Mouse (Mus musculus) gastrocnemius, postnatal 10 days (tissue): ENCODE data around the gene Dcun1d5. TPM values are rescaled to one million over a fixed set of nuclear protein-coding genes. Genes with fewer than 3 reads are reported as not detected.
"Not testable (repeated sequence)": the region's sequence is repeated elsewhere in the genome, so short reads cannot be mapped to it uniquely, and the experiment has no call there.

ENCODE experiments used
- DNase-seq: peaks from one replicate; pipeline ENCODE4 v3.0.0; 2021; ENCODE audit warnings: mixed read lengths
- long read RNA-seq, 2 experiments: library from polyadenylated mRNA; stranded (forward); transcript quantifications; one replicate each; pipeline ENCODE4 v2.0.0; 2021
- total RNA-seq, 2 experiments: library from RNA; stranded (reverse); gene quantifications; 2 replicates each; pipeline ENCODE4 v1.2.3; 2021

Dcun1d5 gene
- total RNA-seq = 10 to 100 TPM; 65.4 to 69.4 TPM
- long read RNA-seq, experiment 1, transcript Dcun1d5-201 (7 exons, 1,122 nt) = minor isoform, 7 of 114 reads
- long read RNA-seq, experiment 1, transcript Dcun1d5-202 (8 exons, 2,421 nt) = major isoform, 68 of 114 reads
- long read RNA-seq, experiment 1, partial matches to known transcripts = 35 of 114 reads
- long read RNA-seq, experiment 1, other reads (novel, unspliced or antisense) = 4 of 114 reads
- long read RNA-seq, experiment 2, transcript Dcun1d5-201 (7 exons, 1,122 nt) = minor isoform, 7 of 128 reads
- long read RNA-seq, experiment 2, transcript Dcun1d5-202 (8 exons, 2,421 nt) = major isoform, 87 of 128 reads
- long read RNA-seq, experiment 2, partial matches to known transcripts = 26 of 128 reads
- long read RNA-seq, experiment 2, other reads (novel, unspliced or antisense) = 8 of 128 reads

DNA sequence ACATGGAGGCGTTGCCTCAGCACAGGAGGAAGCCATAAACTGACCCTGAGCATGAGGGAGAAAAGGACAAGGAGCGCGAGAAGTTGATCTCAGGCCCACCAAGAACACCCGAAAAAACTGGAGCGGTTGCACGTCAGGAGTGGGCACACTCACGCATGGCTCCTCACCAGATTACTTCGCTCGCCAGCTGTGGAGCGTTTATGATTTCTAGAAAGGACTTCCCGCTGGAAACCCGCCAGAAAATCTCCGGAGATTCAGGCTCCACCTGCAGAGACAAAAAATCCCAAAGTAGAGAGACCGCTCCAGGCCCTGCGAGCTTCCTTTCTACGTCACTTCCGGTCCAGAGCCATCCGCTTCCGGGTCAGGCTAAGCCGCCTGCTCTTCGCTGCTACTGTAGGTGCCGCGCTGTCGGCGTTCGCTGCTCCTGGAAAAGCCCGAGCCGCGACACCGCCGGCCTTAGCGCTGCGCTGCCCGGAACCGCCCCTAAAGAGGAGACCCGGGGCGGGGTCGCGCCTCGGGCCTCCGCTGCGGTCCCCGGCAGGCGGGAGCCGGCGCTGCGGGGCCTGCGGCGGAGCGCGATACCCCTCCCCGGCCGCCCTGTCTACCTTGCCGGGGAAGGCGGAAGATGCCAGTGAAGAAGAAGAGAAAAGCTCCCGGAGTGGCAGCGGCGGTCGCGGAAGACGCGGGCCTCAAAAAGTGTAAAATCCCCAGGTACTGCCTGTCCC is at the start of gene Dcun1d5, which contains the start of gene Dync2h1:
Dcun1d5 (plus strand) TSS at position 349 of the 725 bp plus-strand sequence.
Dync2h1 (minus strand) TSS at position 275 of the 725 bp plus-strand sequence.
- peak; percentile 94 for DNase-seq

DNA sequence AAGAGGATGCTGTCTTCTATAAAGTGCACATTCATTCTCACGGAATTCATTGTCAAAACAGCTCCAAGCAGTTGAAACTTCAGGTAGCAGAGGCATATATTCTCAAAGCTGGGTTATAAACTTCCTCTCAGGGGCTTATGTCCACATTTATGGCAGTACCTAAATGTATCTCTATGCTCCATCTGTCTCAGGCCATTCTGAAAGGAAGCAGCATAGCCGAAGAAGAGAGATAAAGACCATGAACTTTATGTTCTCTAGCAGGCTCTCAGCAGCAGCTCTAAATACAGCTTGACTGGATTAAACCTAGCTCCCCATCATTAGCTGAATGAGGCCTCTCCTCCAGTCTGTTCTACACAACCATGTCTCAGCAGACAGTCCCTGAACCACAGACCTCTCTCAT is 29.9 kb upstream of the Dcun1d5 start:
- no peak for DNase-seq

GRCm38 (mm10) chr9:7158605-7159004 is 25.7 kb upstream of the Dcun1d5 start:
- no peak for DNase-seq

- DNase-seq = no peak
These were observed 24.6 kb upstream of the Dcun1d5 start for GRCm38 (mm10) chr9:7159718-7160117.

DNA sequence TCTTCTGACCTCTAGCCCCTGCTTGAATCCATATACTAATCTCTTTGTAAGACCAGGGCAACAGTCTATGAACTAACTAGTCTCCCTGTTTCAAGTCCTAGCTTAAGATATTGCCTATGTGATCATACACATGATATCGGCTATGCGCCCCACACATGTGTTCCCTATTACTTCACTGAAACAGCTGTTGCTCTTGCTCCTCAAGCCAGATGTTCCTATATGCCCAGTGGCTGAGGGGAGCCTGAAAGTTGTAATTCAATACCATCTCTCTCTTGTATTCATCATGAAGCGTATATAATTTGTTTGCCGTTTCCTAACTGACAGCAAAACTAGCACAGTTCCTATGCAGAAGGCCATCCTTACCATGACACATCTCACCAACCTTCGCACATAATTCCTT is 23.6 kb upstream of the Dcun1d5 start:
- no peak for DNase-seq

GRCm38 (mm10) chr9:7167339-7167998 is 16.9 kb upstream of the Dcun1d5 start:
- no peak for DNase-seq

GRCm38 (mm10) chr9:7173756-7174155 is 10.6 kb upstream of the Dcun1d5 start:
- DNase-seq = no peak

DNA sequence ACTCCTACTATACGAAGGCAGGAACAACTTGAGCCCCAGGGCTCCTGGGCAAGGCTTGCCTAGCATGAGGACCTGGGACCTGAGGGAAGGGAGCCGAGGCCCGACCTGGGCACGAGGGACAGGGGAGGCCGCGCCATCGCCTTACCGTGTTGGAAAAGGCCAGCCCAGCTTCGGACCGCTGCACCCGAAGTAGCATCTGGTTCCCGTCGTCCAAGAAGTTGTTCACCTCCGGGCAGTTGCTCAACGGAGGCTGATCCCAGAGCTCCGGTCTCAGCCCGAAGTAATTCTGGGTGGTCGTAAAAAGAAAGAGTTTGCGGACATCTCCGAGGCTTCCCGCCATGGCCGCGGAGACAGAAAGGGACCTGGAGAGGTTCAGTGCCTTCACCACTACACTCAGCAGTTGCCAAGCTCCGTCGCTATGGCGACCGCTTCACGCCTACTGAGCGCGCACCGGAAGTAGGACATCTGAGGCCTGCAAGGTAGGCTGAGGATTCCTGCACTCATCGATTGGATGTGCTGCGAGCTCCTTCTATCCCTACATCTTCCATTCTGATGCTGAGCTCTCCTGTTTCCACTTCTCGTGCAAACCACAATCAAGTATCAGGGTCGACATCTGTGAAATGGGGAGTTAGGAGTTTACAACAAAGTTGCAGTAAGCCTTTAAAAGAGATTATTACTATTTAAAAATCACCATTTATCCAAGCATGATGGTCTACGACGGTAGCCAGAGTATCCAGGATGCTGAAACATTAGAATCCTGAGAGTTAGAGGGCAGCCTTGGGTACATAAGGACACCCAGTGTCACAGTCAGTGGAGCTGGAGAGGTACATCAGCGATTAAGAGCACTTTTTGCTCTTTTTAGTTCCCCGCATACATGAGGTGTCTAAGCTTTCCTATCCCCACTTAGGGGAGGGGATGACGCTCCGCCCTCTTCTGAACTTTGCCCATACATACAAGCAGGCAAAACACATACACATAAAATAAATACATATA is 7.4 kb upstream of the Dcun1d5 start:
- peak; percentile 81 for DNase-seq

DNA sequence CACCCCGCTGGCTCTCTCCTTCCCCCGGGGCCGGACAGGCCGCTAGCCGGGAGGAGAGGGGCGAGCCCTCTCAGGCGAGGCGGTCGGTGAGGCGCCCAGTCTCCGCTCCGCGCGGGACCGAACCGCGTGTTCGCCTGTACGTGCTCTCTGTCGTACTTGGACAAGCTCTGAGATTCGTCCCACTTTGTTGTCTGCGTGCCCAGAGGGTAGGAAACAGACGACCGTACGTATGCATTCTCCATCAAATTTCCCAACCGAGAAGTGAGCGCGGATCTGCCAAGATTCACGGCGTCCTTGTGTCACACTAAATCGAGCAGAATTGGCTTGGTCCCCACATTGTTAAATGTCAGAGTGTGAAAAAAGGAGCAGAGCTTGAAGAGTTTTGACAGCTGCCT is 574 bp downstream of the Dcun1d5 start:
- DNase-seq = peak; percentile 40

DNA sequence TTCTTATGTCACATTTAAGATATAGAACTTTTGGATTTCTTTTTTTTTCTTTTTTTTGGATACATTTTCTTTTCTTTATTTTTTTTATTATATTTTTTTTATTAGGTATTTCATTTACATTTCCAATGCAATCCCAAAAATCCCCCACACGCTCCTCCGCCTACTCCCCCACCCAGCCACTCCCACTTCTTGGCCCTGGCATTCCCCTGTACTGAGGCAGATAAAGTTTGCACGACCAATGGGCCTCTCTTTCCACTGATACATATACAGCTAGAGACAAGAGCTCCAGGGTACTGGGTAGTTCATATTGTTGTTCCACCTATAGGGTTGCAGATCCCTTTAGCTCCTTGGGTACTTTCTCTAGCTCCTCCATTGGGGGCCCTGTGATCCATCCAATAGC is 6.4 kb downstream of the Dcun1d5 start:
- DNase-seq = not testable (repeated sequence)

GRCm38 (mm10) chr9:7216240-7216639 is 31.9 kb downstream of the Dcun1d5 start:
- no peak for DNase-seq

GRCm38 (mm10) chr9:7221024-7221423 is 36.7 kb downstream of the Dcun1d5 start:
- DNase-seq = no peak

- DNase-seq = no peak
These were observed 37.1 kb downstream of the Dcun1d5 start for GRCm38 (mm10) chr9:7221460-7221859.

GRCm38 (mm10) chr9:7238619-7239018 is 54.3 kb downstream of the Dcun1d5 start:
- DNase-seq = no peak

- no peak for DNase-seq
These were observed 55.6 kb downstream of the Dcun1d5 start for GRCm38 (mm10) chr9:7239967-7240366.

GRCm38 (mm10) chr9:7252797-7253654 is 68.7 kb downstream of the Dcun1d5 start:
- DNase-seq = no peak
